Mouse (Mus musculus) effector memory CD4-positive, alpha-beta T cell, adult 5 months (primary cell): ENCODE results near the gene Scin. TPM values are rescaled to one million over a fixed set of nuclear protein-coding genes. Genes with fewer than 3 reads are reported as not detected.

Experiments
- polyA plus RNA-seq: library from polyadenylated mRNA; unstranded; fragments of 100-300 nt; shearing (Covaris generic); gene quantifications from one replicate; pipeline ENCODE4 v1.2.1, GENCODE M21; 2017

Gene Scin
- polyA plus RNA-seq = 0.24 TPM

DNA sequence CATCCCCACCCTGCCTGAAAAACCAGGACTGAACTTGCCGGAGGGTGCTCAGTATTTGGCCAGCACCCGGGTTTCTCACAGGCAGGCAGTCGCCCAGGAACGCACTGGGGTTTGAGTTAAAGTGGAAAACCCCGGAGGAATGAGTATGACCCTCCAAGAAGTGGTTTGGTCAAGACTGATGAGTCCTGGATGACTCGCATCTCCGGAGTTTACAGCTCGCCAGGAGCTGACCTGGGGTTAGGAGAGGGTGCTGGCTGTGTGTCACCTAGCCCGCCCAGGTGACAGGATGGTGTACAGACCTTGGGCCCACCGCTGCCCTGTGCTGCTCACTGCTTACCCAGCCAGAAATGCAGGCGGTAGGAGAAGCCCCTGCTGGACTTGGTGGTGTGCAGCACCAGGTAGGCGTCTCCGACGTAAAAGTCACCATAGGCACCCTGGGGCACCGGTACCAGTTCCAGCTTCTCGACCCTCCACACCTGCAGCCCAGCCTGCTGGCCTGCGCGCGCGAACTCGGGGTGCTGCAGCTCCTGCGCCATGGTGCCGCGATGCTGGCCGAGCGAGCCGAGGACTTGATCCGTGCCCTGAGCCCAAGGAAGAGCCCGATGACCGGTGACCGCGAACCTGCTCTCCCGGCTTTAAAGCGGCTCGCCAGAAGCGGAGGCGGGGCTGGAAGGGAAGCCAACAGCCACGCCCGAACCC, at the start of gene Scin:
Gene Scin, minus strand, starts transcription at position 656 of the 699 bp plus-strand sequence.

GRCm38 (mm10) chr12:40037876-40038463, 96.1 kb downstream of the Scin start, which contains the start of gene Arl4a:
TSS of gene Arl4a (minus strand) at chr12:40038025.

Other genes with a start within 250 kb of the Scin start
- gene Arl4a, start 96.2 kb downstream of the Scin start, polyA plus RNA-seq = 65.6 TPM
- 0.62 TPM for gene Lsmem1, start 65.3 kb upstream of the Scin start, polyA plus RNA-seq
- gene Ifrd1, start 114.3 kb upstream of the Scin start, polyA plus RNA-seq = 1,607 TPM